Mouse (Mus musculus): ENCODE results near the gene Pde4d.
"Not testable (repeated sequence)": the region's sequence is repeated elsewhere in the genome, so short reads cannot be mapped to it uniquely, and the experiment has no call there.

DNA sequence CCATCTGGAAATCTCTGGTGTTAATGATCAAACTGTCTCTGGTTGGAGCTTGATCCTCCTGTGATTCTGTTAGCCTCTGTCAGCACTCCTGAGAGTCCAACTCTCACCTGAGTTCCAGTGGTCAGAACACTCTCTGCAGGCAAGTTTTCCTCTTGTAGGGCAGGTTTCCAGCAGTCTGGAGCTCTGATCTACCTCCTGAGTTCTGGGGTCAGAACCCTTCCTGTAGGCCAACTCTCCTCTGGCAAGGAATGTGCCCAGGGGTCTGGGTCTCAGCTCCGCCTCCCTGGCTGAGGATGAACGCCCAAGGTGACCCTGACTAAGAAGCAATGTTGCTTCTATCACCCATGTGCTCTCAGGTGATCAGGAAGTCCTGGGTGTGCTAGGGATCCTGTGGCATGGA is 284.6 kb downstream of the Pde4d start:
- TF ChIP-seq CTCF, POLR2A (IDR thresholded peaks at IDR 0.05; ENCODE audit: insufficient read depth, low read depth, low read length): not testable (repeated sequence)
